Mouse (Mus musculus): ENCODE measurements around the gene Ankrd6. TPM values are rescaled to one million over a fixed set of nuclear protein-coding genes. Genes with fewer than 3 reads are reported as not detected.

The Ankrd6 gene
- total and polyA plus RNA-seq, 3 experiments, result 1.3 to 2.1 (median 1.6) TPM

- H3K27me3 ChIP-seq (replicated peaks), result no peaks in the 10 kb centered on the region
- no peak overlapping the region for H3K27ac ChIP-seq (ENCODE audit: insufficient read depth, low read depth)
- dilution Hi-C loops (cut with MboI; ENCODE audit: extremely low pct_ligation_motif_present, extremely low pct_unique_long_range_greater_than_20kb, low sequenced_read_pairs) (no loop called here), in situ Hi-C loops (cut with MboI; ENCODE audit: low pct_ligation_motif_present, low pct_unique_long_range_greater_than_20kb, low sequenced_read_pairs) (no loop called here)
- H3K4me3 ChIP-seq (replicated peaks in 1 of 3; ENCODE audit: low read depth in 2 of 3, low read length in 2 of 3, poor library complexity in 1 of 3), result no peak overlapping the region
- H3K4me2 ChIP-seq (ENCODE audit: insufficient read depth, low read depth, poor library complexity, severe bottlenecking), result no peak overlapping the region
- no peak for TF ChIP-seq JUN (IDR thresholded peaks at IDR 0.05; ENCODE audit: insufficient read depth, low read depth, low read length)
- H3K9me3 ChIP-seq (replicated peaks; ENCODE audit: low read length), result no peaks in the 10 kb centered on the region
- no peaks in the 10 kb centered on the region for H3K4me1 ChIP-seq (ENCODE audit: control insufficient read depth in 1 of 2, insufficient read depth in 2 of 2)
- H3K9ac ChIP-seq (ENCODE audit: insufficient read depth, low read depth), result no peak overlapping the region
- no peaks in the 10 kb centered on the region for H3K36me3 ChIP-seq (replicated peaks in 1 of 2; ENCODE audit: control insufficient read depth in 1 of 2, insufficient read depth in 1 of 2, low read length in 1 of 2)
- H3K79me2 ChIP-seq (replicated peaks; ENCODE audit: control insufficient read depth, extremely low read depth, insufficient read depth, poor library complexity, severe bottlenecking), result no peaks in the 10 kb centered on the region
- no peak for DNase-seq (ENCODE audit: extremely low read depth)
Observed at GRCm38 (mm10) chr4:32833494-32834282, 117.0 kb downstream of the Ankrd6 start.

- Histone ChIP-seq H3K79me2 (replicated peaks; ENCODE audit: control insufficient read depth, extremely low read depth, insufficient read depth, poor library complexity, severe bottlenecking) (no peaks in the 10 kb centered on the region), H3K36me3 (replicated peaks in 1 of 2; ENCODE audit: control insufficient read depth in 1 of 2, insufficient read depth in 1 of 2, low read length in 1 of 2) (no peaks in the 10 kb centered on the region), H3K4me3 (replicated peaks in 1 of 3; ENCODE audit: low read depth in 2 of 3, low read length in 2 of 3, poor library complexity in 1 of 3) (no peak overlapping the region), H3K4me1 (ENCODE audit: control insufficient read depth in 1 of 2, insufficient read depth in 2 of 2) (no peaks in the 10 kb centered on the region), H3K9ac (ENCODE audit: insufficient read depth, low read depth) (no peak overlapping the region), H3K4me2 (ENCODE audit: insufficient read depth, low read depth, poor library complexity, severe bottlenecking) (no peak overlapping the region), H3K27me3 (replicated peaks) (no peaks in the 10 kb centered on the region), H3K9me3 (replicated peaks; ENCODE audit: low read length) (no peaks in the 10 kb centered on the region), H3K27ac (ENCODE audit: insufficient read depth, low read depth) (no peak overlapping the region)
- TF ChIP-seq ZNF384 (IDR thresholded peaks at IDR 0.05; ENCODE audit: low read depth, low read length), result no peak
- no peak for TF ChIP-seq USF1 (IDR thresholded peaks at IDR 0.05; ENCODE audit: low read depth, low read length)
- TF ChIP-seq ZC3H11A (IDR thresholded peaks at IDR 0.05; ENCODE audit: low read depth, low read length), result no peak
- TF ChIP-seq EP300 (IDR thresholded peaks at IDR 0.05; ENCODE audit: low read length), result no peak
- no peak for TF ChIP-seq HCFC1 (IDR thresholded peaks at IDR 0.05; ENCODE audit: low read depth, low read length)
- DNase-seq (ENCODE audit: extremely low read depth), result no peak
- in situ Hi-C loops (cut with MboI; ENCODE audit: low pct_ligation_motif_present, low pct_unique_long_range_greater_than_20kb, low sequenced_read_pairs), result no loop called here
- dilution Hi-C loops (cut with MboI; ENCODE audit: extremely low pct_ligation_motif_present, extremely low pct_unique_long_range_greater_than_20kb, low sequenced_read_pairs), result no loop called here
Observed at GRCm38 (mm10) chr4:32829316-32829715, 121.3 kb downstream of the Ankrd6 start.

GRCm38 (mm10) chr4:32828385-32829077, 122.1 kb downstream of the Ankrd6 start:
- Histone ChIP-seq H3K27me3 (replicated peaks) (no peaks in the 10 kb centered on the region), H3K79me2 (replicated peaks; ENCODE audit: control insufficient read depth, extremely low read depth, insufficient read depth, poor library complexity, severe bottlenecking) (no peaks in the 10 kb centered on the region), H3K9me3 (replicated peaks; ENCODE audit: low read length) (no peaks in the 10 kb centered on the region), H3K4me2 (ENCODE audit: insufficient read depth, low read depth, poor library complexity, severe bottlenecking) (no peak overlapping the region), H3K36me3 (replicated peaks in 1 of 2; ENCODE audit: control insufficient read depth in 1 of 2, insufficient read depth in 1 of 2, low read length in 1 of 2) (no peaks in the 10 kb centered on the region), H3K4me1 (ENCODE audit: control insufficient read depth in 1 of 2, insufficient read depth in 2 of 2) (no peaks in the 10 kb centered on the region), H3K27ac (ENCODE audit: insufficient read depth, low read depth) (no peak overlapping the region), H3K9ac (ENCODE audit: insufficient read depth, low read depth) (no peak overlapping the region), H3K4me3 (replicated peaks in 1 of 3; ENCODE audit: low read depth in 2 of 3, low read length in 2 of 3, poor library complexity in 1 of 3) (no peak overlapping the region)
- no peak for DNase-seq (ENCODE audit: extremely low read depth)
- dilution Hi-C loops (cut with MboI; ENCODE audit: extremely low pct_ligation_motif_present, extremely low pct_unique_long_range_greater_than_20kb, low sequenced_read_pairs) (no loop called here), in situ Hi-C loops (cut with MboI; ENCODE audit: low pct_ligation_motif_present, low pct_unique_long_range_greater_than_20kb, low sequenced_read_pairs) (no loop called here)
- TF ChIP-seq BHLHE40 (IDR thresholded peaks at IDR 0.05; ENCODE audit: low read depth, low read length) (no peak), MYC (IDR thresholded peaks at IDR 0.05; ENCODE audit: low read depth, low read length) (no peak), RAD21 (IDR thresholded peaks at IDR 0.05; ENCODE audit: low read depth, low read length) (no peak), HCFC1 (IDR thresholded peaks at IDR 0.05; ENCODE audit: low read depth, low read length) (no peak), USF2 (conservative IDR thresholded peaks at IDR 0.05; ENCODE audit: low read depth, low read length) (no peak), CTCF (conservative IDR thresholded peaks at IDR 0.05 in 1 of 2, IDR thresholded peaks at IDR 0.05 in 1 of 2; ENCODE audit: low read depth in 2 of 2, low read length in 2 of 2) (no peak), RCOR1 (conservative IDR thresholded peaks at IDR 0.05; ENCODE audit: low read depth, low read length) (no peak), JUND (conservative IDR thresholded peaks at IDR 0.05; ENCODE audit: low read depth, low read length) (no peak), CHD1 (IDR thresholded peaks at IDR 0.05; ENCODE audit: low read depth, low read length) (no peak), POLR2AphosphoS2 (IDR thresholded peaks at IDR 0.05; ENCODE audit: low read depth, low read length) (no peak), ZMIZ1 (IDR thresholded peaks at IDR 0.05; ENCODE audit: low read depth, low read length) (no peak)
